Mouse (Mus musculus) cerebellum, postnatal 14 days (tissue): ENCODE data around the gene Umodl1.

ENCODE experiments used
- DNase-seq, 2 experiments: peaks; one replicate each; pipeline ENCODE4 v3.0.0; 2021; ENCODE audit warnings: mixed read lengths in 2 of 2

Gene Umodl1

GRCm38 (mm10) chr17:31040421-31040820, 86.0 kb downstream of the Umodl1 start:
- DNase-seq = no peak

GRCm38 (mm10) chr17:31042751-31043150, 88.3 kb downstream of the Umodl1 start:
- DNase-seq = no peak

GRCm38 (mm10) chr17:31057151-31057890, 102.9 kb downstream of the Umodl1 start, which contains the start of gene Abcg1:
Gene Abcg1 (plus strand): TSS chr17:31057675.
- DNase-seq = peak; percentile 93

- DNase-seq = peak in 1 of 2 experiments; percentile 79
Measured at GRCm38 (mm10) chr17:31057891-31058744, 103.7 kb downstream of the Umodl1 start.

- peak; percentile 80 for DNase-seq
Measured at GRCm38 (mm10) chr17:31058745-31059085, 104.3 kb downstream of the Umodl1 start.

GRCm38 (mm10) chr17:31060196-31060587, 105.8 kb downstream of the Umodl1 start:
- no peak for DNase-seq
